Comparison of ENCODE assay signal across 8 mouse cellular contexts in genomic region chr5:135903551-135904151, GRCm38 (mm10). TPM values are rescaled to one million over a fixed set of nuclear protein-coding genes. Genes with fewer than 3 reads are reported as not detected.
A peak's percentile ranks its signal among the peaks of the same experiment; 100 is the strongest.
DNase-seq lines count a peak whose midpoint lies in the region; ATAC-seq and TF ChIP-seq lines count a peak whose summit lies in the region.

No protein-coding gene starts in this region.

- ATAC-seq in forebrain, postnatal 0 days: peak; percentile 96
- peak; percentile 97 for ATAC-seq in lung, embryonic 14.5 days (ENCODE audit: insufficient read depth)

- no peak for TF ChIP-seq EP300 in MEL (IDR thresholded peaks at IDR 0.05; ENCODE audit: low read depth in 1 of 2, low read length in 2 of 2)

- peak overlapping the region; percentile 72 for H3K4me2 ChIP-seq in forebrain, postnatal 0 days (ENCODE audit: low read depth)
- peak overlapping the region; percentile 62 for H3K4me2 ChIP-seq in lung, embryonic 14.5 days

- peak overlapping the region; percentile 40; the same call in 1 of the 2 replicates for H3K9ac ChIP-seq in MEL (ENCODE audit: control insufficient read depth, low read depth, low read length, poor library complexity, severe bottlenecking)
- peak overlapping the region; percentile 66 for H3K9ac ChIP-seq in forebrain, postnatal 0 days
- H3K9ac ChIP-seq in lung, embryonic 14.5 days: peak overlapping the region; percentile 21

- DNase-seq in MEL (ENCODE audit: low read depth, low spot score): peak; percentile 83
- peak; percentile 98 to 99 for DNase-seq in cerebellum, adult 18-20 months
- DNase-seq in forebrain, postnatal 0 days: peak; percentile 91
- peak; percentile 96 for DNase-seq in heart, postnatal 4 days
- DNase-seq in layer of hippocampus, adult 8-10 months (ENCODE audit: low spot score in 2 of 2): peak; percentile 92 to 95
- DNase-seq in lung, embryonic 14.5 days: peak; percentile 95
- DNase-seq in thymus, adult 18-20 months: peak; percentile 39 to 44

- TF ChIP-seq CTCF in MEL (IDR thresholded peaks at IDR 0.05 in 2 of 3, conservative IDR thresholded peaks at IDR 0.05 in 1 of 3; ENCODE audit: control insufficient read depth in 1 of 3, insufficient read depth in 1 of 3, low read depth in 2 of 3, low read length in 3 of 3, poor library complexity in 1 of 3, severe bottlenecking in 1 of 3): peak; percentile 75 to 93 (median 87)
- peak; percentile 90 for TF ChIP-seq CTCF in forebrain, postnatal 0 days (IDR thresholded peaks at IDR 0.05; ENCODE audit: low read depth)
- peak; percentile 97 for TF ChIP-seq CTCF in lung, embryonic 14.5 days (IDR thresholded peaks at IDR 0.05; ENCODE audit: low read depth)
- peak; percentile 83 for TF ChIP-seq CTCF in olfactory bulb, adult 2 months (IDR thresholded peaks at IDR 0.05; ENCODE audit: insufficient read depth, low read depth, low read length)

- H3K9me3 ChIP-seq in MEL (replicated peaks; ENCODE audit: insufficient read depth, low read length): no peaks in the 10 kb centered on the region
- no peaks in the 10 kb centered on the region for H3K9me3 ChIP-seq in forebrain, postnatal 0 days (ENCODE audit: low read length)
- no peaks in the 10 kb centered on the region for H3K9me3 ChIP-seq in lung, embryonic 14.5 days (ENCODE audit: low read depth, low read length)

- peak in 1 of 2 experiments; percentile 34; a peak in 2 of 4 replicates for TF ChIP-seq POLR2A in MEL (IDR thresholded peaks at IDR 0.05; ENCODE audit: control insufficient read depth in 1 of 2, insufficient read depth in 1 of 2, low read depth in 1 of 2, low read length in 2 of 2, poor library complexity in 1 of 2)
- peak; percentile 40; the same call in 1 of the 2 replicates for TF ChIP-seq POLR2A in olfactory bulb, adult 2 months (IDR thresholded peaks at IDR 0.05; ENCODE audit: insufficient read depth, low read depth, low read length)

- H3K4me3 ChIP-seq in MEL (ENCODE audit: control insufficient read depth in 1 of 2, insufficient read depth in 1 of 2, low read depth in 2 of 2, low read length in 2 of 2): peak overlapping the region; percentile 31 to 34; a peak in 3 of 4 replicates
- H3K4me3 ChIP-seq in forebrain, postnatal 0 days (ENCODE audit: low read depth, low read length): peak overlapping the region; percentile 36
- H3K4me3 ChIP-seq in lung, embryonic 14.5 days (ENCODE audit: low read depth, low read length): peak overlapping the region; percentile 32
- H3K4me3 ChIP-seq in olfactory bulb, adult 2 months (ENCODE audit: insufficient read depth, low read depth, low read length): peak overlapping the region; percentile 60

- H3K36me3 ChIP-seq in MEL (ENCODE audit: control insufficient read depth in 1 of 2, insufficient read depth in 2 of 2, low read length in 2 of 2): peaks cover 0 to 3% of the 10 kb centered on the region in 2 experiments; a peak in 1 of 4 replicates
- H3K36me3 ChIP-seq in forebrain, postnatal 0 days (ENCODE audit: insufficient read depth): peaks cover 5% of the 10 kb centered on the region; the same call in 1 of the 2 replicates
- H3K36me3 ChIP-seq in lung, embryonic 14.5 days (ENCODE audit: insufficient read depth): peaks cover 24% of the 10 kb centered on the region

- no peaks in the 10 kb centered on the region for H3K79me2 ChIP-seq in MEL (ENCODE audit: control insufficient read depth, insufficient read depth, low read length, poor library complexity)

- H3K27ac ChIP-seq in MEL (ENCODE audit: control insufficient read depth, low read depth, low read length): 0 out of 2 replicates have a peak overlapping the region, but pooled peaks have one; percentile 9
- H3K27ac ChIP-seq in forebrain, postnatal 0 days (ENCODE audit: low read depth, low read length): peak overlapping the region; percentile 89
- peak overlapping the region; percentile 59 for H3K27ac ChIP-seq in lung, embryonic 14.5 days (ENCODE audit: low read depth)
- peak overlapping the region; percentile 99 for H3K27ac ChIP-seq in olfactory bulb, adult 2 months (ENCODE audit: insufficient read depth, low read depth, low read length)

- no peaks in the 10 kb centered on the region for H3K4me1 ChIP-seq in MEL (ENCODE audit: control insufficient read depth in 1 of 2, insufficient read depth in 2 of 2, low read length in 2 of 2)
- 0 out of 2 replicates have a peak, but pooled peaks cover 11% of the 10 kb centered on the region for H3K4me1 ChIP-seq in forebrain, postnatal 0 days (ENCODE audit: insufficient read depth)
- no peaks in the 10 kb centered on the region for H3K4me1 ChIP-seq in lung, embryonic 14.5 days (ENCODE audit: insufficient read depth)
- peaks cover 18% of the 10 kb centered on the region for H3K4me1 ChIP-seq in olfactory bulb, adult 2 months (ENCODE audit: control insufficient read depth, insufficient read depth, low read length)

- WGBS in forebrain, postnatal 0 days: 1% methylated on average over 30 of the region's 30 CpGs
- 1% methylated on average over 30 of the region's 30 CpGs for WGBS in lung, embryonic 14.5 days
- under 1% methylated on average over 30 of the region's 30 CpGs for WGBS in olfactory bulb, adult 2 months

- peak; percentile 50 for TF ChIP-seq RAD21 in MEL (IDR thresholded peaks at IDR 0.05; ENCODE audit: low read depth, low read length)

- H3K27me3 ChIP-seq in MEL (ENCODE audit: control insufficient read depth in 1 of 2, insufficient read depth in 2 of 2, low read length in 2 of 2): no peaks in the 10 kb centered on the region
- H3K27me3 ChIP-seq in forebrain, postnatal 0 days (ENCODE audit: insufficient read depth, low read length): no peaks in the 10 kb centered on the region
- no peaks in the 10 kb centered on the region for H3K27me3 ChIP-seq in lung, embryonic 14.5 days (ENCODE audit: insufficient read depth, low read length)

TF ChIP-seq in MEL, 35 proteins besides CTCF, POLR2A, EP300 and RAD21:
- TF ChIP-seq SIN3A (IDR thresholded peaks at IDR 0.05; ENCODE audit: low read length) (peak; percentile 40; the same call in 1 of the 2 replicates), SMC3 (IDR thresholded peaks at IDR 0.05; ENCODE audit: low read depth, low read length) (peak; percentile 46), CHD2 (IDR thresholded peaks at IDR 0.05; ENCODE audit: low read length) (no peak; the same call in 1 of the 2 replicates), TBP (IDR thresholded peaks at IDR 0.05; ENCODE audit: low read depth, low read length) (no peak), ELF1 (IDR thresholded peaks at IDR 0.05; ENCODE audit: low read depth, low read length) (peak; percentile 58; the same call in 1 of the 2 replicates), NELFE (IDR thresholded peaks at IDR 0.05; ENCODE audit: low read depth, low read length) (0 out of 2 replicates have a peak, but pooled peaks have one; percentile 24)

RNA-seq across cellular contexts. Expression of gene Hspb1, which starts 15.9 kb away (rescaled TPM):
- total RNA-seq in MEL (2012; rRNA removed): not detected in 2 replicates
- polyA plus RNA-seq in MEL (2012; ENCODE audit: insufficient read depth in 1 of 2, insufficient read length in 2 of 2, low read depth in 1 of 2, low replicate concordance in 2 of 2, missing spikeins in 1 of 2): not detected
- 9.8 and 11.5 TPM in 2 replicates for total RNA-seq in forebrain, postnatal 0 days (2014; rRNA removed)
- polyA plus RNA-seq in forebrain, postnatal 0 days (2015; fragmentation: Nextera tagmentation; extraction: Ambion mirVana): 9.2 and 11.2 TPM in 2 replicates
- total RNA-seq in heart, postnatal 4 days (2021): 100 to 1,000 TPM; 397 to 401 TPM
- 10 to 100 TPM; 17.8 to 30.2 (median 23.0) TPM for total RNA-seq in layer of hippocampus, adult 8-10 months (2022)
- polyA plus RNA-seq in lung, embryonic 14.5 days (2014; fragmentation: Nextera tagmentation; extraction: Ambion mirVana): 62.8 and 68.1 TPM in 2 replicates
- polyA plus RNA-seq in olfactory bulb, adult 2 months (2012; ENCODE audit: insufficient read depth, insufficient read length, low replicate concordance, missing spikeins): not detected in 2 replicates

RNA-seq across cellular contexts. Expression of gene Ywhag, which starts 30.8 kb away (rescaled TPM):
- total RNA-seq in MEL (2012; rRNA removed): 109 and 116 TPM in 2 replicates
- polyA plus RNA-seq in MEL (2012; ENCODE audit: insufficient read depth in 1 of 2, insufficient read length in 2 of 2, low read depth in 1 of 2, low replicate concordance in 2 of 2, missing spikeins in 1 of 2): 100 to 1,000 TPM; 268 to 295 TPM
- 220 and 286 TPM in 2 replicates for total RNA-seq in forebrain, postnatal 0 days (2014; rRNA removed)
- 603 and 867 TPM in 2 replicates for polyA plus RNA-seq in forebrain, postnatal 0 days (2015; fragmentation: Nextera tagmentation; extraction: Ambion mirVana)
- total RNA-seq in heart, postnatal 4 days (2021): 100 to 1,000 TPM; 285 to 292 TPM
- 1,000 to 10,000 TPM; 1,040 to 1,170 (median 1,116) TPM for total RNA-seq in layer of hippocampus, adult 8-10 months (2022)
- polyA plus RNA-seq in lung, embryonic 14.5 days (2014; fragmentation: Nextera tagmentation; extraction: Ambion mirVana): 74.7 and 79.0 TPM in 2 replicates
- 235 and 282 TPM in 2 replicates for polyA plus RNA-seq in olfactory bulb, adult 2 months (2012; ENCODE audit: insufficient read depth, insufficient read length, low replicate concordance, missing spikeins)

Comparison
In these comparisons a context has a peak if more than half of its experiments do, and no peak if none do; other contexts are left out.
1. Peak in every context shown above with its lines: DNase-seq, ATAC-seq, H3K4me3 ChIP-seq and H3K27ac ChIP-seq.
2. DNase-seq: peak in every context shown above with its lines; median percentile 98 in cerebellum, adult 18-20 months; 96 in heart, postnatal 4 days; 95 in lung, embryonic 14.5 days; 94 in layer of hippocampus, adult 8-10 months; 91 in forebrain, postnatal 0 days; 83 in MEL; 42 in thymus, adult 18-20 months.
3. H3K27ac ChIP-seq: peak in every context shown above with its lines; median percentile 99 in olfactory bulb, adult 2 months; 89 in forebrain, postnatal 0 days; 59 in lung, embryonic 14.5 days; 9 in MEL.
4. RNA of gene Hspb1, which starts 15.9 kb away (total RNA-seq): 397 to 401 TPM in heart, postnatal 4 days; 17.8 to 30.2 TPM in layer of hippocampus, adult 8-10 months, 9.8 to 11.5 TPM in forebrain, postnatal 0 days and not detected in MEL; every median in the first group is over 10 times any median in the second.